Mouse (Mus musculus): ENCODE measurements at regions not wholly inside any gene's neighbourhood (a gene's known extent, or its start where the extent isn't known, plus 50 kb on each side); places are given as distances from the start of the nearest gene placed in this dataset.

GRCm38 (mm10) chr2:144123395-144124034 lies 90.7 kb downstream of the Banf2 start:
- DNase-seq = no peak

DNA sequence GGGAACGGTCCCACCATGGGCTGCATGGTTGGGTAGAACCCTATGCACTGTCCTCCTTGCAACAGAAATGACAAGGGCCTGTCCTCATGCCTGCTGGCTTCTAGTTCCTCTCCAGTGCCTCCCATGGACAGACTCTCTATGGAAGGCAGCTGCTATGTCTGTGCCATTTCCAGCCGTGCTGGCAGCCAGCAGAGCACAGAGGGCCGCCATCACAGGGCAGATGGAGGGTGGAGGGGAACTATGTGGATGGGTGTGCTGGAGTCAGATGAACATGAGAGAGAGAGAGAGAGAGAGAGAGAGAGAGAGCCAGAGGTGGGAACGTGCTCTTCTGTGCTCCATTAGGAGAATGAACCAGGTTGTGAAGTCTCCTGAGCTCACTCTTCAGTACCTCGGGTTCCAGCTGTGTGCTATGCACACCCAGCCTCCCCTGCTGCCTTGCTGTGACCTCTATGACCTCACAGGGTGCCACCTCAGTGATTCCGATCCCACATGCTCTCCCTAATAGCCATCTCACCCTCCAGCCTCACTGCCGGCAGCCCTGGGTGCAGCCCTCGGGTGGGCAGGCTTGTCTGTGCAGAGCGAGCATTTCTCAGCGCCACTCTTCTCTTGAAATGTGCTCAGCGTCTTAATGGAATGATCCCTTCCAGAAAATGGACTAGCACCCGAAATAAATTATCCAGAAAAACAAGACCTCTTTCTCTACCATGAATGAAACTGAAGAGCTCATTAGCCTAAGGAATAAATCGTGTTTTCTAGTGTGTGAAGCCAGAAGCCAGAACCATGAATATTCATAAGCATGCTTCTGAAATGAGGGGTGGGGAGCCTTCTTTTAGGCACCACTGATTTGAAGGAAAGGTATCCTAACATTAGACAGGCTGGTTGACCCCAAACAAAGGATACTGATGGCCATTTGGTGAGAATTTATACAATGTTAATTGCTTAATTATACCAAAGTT lies 94.5 kb downstream of the Banf2 start:
- no peak for DNase-seq

DNA sequence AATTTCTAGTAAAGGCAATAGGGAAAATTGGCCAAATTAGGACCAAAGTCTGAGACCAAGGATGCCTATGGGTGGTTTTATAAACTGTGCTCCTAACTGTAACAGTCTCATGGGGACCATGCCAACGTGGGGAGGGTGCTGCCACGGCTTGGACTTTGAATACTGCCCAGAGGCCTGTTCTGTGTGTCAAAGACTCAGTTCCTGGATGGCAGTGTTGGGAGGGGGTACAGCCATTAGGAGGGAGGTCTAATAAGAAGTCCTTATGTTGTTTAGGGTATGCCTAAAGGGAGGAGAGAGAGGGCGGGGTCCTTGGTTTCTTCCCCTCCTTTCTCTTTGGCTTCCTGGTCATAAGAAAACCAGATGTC lies 95.2 kb downstream of the Banf2 start:
- DNase-seq = peak; percentile 53 to 76

- peak; percentile 54 to 64 for DNase-seq
These were observed 95.7 kb downstream of the Banf2 start for GRCm38 (mm10) chr2:144128527-144128926.

DNA sequence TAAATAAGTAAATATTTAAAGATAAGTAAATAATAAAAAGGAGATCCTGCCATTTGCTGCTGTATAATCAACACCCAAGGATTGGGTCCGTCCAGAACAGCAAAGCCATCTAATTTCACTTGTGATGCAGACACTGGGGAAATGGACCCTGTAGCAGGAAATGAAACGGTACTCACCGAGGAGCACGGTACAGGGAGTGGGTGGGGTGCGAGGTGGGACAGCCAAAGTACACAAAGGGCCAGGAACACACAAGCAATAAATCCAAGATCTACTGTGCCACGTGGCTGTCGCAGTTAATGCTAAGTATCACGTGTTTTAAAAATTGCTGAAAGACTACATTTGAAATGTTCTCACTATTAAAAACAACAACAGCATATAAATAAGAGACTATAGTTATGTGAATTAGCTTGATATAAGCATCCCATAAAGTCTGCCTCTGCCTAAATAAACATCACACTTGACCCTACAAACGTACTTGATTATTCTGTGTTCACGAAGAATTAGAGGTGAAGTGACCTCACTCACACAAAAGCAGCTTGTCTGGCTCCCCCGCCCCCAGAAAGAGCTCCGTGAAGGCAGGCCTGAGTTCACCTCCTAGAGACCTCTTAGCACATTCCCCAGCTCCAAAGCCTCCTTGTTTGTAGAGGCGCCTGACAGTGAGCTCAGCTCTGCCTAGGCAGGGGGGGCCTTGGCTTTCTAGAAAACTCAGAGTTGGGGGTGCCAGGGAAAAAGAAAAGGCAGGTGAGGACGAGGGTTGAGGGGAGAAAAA lies 101.1 kb downstream of the Banf2 start:
- no peak for DNase-seq

GRCm38 (mm10) chr2:144134575-144134958 lies 101.7 kb downstream of the Banf2 start:
- no peak for DNase-seq

DNA sequence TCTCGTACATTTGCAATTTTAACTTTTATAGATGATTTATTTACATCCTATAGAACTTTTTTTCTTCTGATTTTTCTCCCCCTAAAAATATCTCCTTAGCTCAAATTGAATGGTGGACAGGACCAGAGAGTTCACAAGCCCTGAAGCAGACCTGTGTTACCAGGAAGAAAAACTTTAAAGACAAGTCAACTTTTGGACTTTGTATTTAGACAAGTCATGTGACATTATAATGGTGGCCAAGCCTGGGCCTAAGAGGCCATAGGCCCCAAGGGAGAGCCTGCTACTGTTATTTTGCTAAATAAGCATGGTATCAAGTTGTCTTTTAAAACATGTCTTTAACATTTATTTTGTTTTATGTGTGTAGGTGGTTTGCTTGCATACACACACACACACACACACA lies 102.7 kb downstream of the Banf2 start:
- no peak for DNase-seq

- DNase-seq = no peak
These were observed 110.9 kb downstream of the Banf2 start for GRCm38 (mm10) chr2:144143620-144144384.

DNA sequence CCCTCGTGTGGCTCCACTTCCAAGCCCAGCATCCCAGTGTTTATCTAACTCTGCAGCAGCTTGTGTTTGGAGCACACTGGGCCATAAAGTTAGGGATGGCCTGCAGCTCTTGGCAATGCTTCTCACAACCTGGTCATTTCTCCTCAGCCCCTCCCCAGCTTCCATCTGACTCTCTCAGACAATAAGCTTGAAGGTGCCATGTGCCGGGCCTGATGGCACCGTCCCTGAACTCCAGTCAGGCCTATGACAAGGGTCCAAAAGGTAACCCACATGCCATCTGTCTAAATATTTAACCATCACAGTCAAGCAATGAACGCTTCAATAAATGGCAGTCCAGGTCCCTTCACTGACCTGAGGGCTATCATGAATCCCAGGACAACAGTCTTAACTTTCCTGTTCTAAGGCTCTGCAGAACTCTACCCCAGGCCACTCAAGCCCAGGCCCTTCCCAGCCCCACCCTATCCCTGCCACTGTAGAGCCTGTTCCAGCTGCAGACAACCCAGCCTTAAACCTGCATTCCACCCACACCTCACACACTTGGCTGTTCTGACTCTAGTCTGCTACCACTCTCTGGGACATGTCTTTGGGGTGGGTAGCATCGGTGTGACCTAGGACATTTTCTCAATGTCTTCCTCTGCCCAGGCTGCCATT lies 111.8 kb downstream of the Banf2 start:
- peak in 1 of 2 experiments; percentile 17 for DNase-seq

DNA sequence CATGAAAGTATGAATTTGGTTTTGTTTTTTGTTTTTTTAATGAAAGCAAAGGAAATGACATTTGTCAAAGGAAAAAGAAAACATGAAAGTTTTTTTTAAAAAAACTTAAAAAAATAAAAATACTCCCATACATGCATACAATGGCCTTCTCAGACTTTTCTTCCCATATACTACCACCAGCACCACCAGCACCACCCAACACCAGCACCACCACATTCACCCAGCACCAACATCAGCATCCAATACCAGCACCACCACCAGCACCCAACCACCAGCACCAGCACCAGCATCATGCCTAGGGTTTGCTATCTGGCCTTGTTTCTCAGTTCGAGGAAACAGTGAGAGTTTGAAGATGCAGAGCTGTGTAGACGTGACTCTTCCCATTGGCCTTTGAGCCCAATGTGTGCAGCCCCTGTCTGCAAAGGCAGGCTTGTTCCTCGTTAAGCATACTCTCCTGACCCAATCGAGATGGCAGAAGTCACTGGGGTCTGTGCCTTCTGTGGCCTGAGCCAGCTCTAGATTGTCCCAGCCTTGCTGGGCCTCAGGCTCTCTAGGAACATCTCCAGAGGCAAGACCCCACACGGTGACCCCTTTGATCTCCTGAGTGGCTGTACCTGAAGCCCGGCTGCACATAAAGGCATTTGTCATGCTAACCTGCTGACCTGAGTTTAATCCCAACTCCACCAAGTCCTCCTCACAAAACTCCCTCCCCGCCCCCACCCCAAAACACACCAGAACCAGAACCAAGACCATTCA lies 113.8 kb upstream of the Mgme1 start:
- DNase-seq = no peak

- no peak for DNase-seq
These were observed 113.1 kb upstream of the Mgme1 start for GRCm38 (mm10) chr2:144157343-144157742.

DNA sequence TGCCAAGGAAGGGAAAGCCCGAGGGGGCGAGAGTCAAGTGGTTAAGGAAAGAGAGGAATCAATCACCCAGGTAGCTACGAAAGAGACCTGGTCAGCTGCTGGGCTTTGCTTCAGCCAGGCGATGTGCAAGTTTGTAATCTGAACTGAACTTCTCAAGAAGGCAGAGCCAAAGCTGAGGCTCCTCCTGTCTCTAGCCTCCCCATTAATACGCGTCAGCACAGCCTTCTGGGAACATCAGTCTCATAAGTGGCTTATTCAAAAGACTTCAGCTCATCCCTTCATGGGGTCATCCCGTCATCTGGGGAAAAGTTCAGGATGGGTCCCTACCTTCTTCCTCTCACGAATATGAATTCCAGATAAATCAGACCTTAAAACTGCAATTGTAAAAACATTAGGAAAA lies 112.2 kb upstream of the Mgme1 start:
- DNase-seq = no peak

DNA sequence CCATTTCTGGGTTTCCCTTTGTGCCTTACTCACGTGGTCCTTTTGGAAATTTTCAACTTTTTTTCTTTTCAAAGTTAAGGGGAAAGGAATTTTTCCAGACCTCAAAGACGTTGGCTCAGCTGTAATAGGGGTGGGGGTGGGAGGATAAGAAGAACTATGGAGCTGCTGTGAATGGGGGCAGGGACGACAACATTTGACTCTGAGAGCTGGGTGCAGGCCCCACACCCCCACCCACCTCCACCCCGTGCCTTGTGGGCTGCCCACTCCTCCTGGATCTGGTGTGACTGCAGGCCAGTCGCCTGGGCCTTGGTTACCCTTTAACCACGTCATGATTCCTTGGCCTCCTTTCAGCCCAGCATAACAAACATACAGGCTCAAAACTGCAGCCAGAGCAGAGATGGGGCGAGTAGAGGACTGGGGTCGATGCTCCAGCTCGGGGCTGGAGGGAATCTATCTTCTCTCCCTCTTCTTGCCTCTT lies 110.6 kb upstream of the Mgme1 start:
- DNase-seq = peak; percentile 75 to 76

DNA sequence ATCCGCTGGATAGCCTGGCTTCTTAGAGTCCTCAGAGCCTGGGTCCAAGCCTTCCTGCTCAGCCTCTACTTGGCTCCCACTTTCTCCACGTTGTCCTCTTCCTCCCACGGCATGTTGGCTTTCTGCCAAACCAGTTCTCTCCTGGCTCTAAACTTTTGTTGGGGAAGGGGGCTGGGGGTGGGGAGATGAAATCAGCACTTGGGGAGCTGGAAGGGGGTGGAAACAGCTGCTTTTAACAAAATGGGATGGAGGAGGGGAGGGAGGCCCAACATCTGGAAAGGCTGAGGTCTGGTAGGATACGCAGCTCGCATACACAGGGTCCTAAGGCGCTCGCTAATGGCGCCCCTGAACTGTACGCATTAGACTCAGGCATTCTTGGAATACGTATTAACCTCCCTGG lies 110.0 kb upstream of the Mgme1 start:
- DNase-seq = peak in 1 of 2 experiments; percentile 22

GRCm38 (mm10) chr2:144161852-144162251 lies 108.6 kb upstream of the Mgme1 start:
- DNase-seq = no peak

- peak; percentile 46 to 56 for DNase-seq
These were observed 106.4 kb upstream of the Mgme1 start for GRCm38 (mm10) chr2:144164102-144164501.

DNA sequence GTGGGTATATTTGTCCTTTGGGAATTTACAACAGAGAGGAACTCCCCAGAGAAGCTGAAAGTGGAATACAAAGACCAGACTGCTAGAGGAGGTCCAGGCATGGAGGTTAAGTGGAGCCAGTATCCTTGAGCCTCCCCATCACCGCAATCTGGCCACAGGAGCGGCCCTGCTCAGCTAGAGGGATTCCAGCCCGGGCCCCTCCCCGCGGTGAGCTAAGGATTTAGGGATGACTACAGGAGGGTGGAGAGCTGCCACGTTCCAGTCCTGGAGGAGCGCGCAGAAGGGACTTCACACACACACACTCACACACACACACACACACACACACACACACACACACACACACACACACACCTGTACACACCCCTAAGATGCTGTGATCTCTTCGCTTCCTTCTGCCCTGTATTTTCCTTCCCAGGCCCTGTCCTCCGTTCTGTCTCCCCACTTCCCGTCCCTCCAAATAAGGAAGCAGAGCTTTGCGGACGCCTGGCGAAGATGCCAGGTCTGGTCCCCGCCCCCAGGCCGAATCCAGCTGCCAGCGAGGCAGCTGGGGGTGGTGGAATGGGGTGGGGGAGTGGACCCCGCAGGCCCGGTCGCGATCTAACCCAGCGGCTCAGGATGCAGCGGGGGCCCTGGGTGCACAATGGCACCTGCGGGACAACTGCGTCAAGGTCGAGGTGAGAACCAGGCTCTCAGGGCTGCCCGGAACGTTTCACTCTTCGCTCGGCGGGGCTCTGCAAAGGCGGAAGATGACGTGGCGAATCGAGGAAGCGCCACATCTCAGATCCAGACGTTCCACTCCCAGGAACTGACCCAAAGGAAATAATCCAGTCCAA lies 105.3 kb upstream of the Mgme1 start:
- DNase-seq = peak; percentile 83

DNA sequence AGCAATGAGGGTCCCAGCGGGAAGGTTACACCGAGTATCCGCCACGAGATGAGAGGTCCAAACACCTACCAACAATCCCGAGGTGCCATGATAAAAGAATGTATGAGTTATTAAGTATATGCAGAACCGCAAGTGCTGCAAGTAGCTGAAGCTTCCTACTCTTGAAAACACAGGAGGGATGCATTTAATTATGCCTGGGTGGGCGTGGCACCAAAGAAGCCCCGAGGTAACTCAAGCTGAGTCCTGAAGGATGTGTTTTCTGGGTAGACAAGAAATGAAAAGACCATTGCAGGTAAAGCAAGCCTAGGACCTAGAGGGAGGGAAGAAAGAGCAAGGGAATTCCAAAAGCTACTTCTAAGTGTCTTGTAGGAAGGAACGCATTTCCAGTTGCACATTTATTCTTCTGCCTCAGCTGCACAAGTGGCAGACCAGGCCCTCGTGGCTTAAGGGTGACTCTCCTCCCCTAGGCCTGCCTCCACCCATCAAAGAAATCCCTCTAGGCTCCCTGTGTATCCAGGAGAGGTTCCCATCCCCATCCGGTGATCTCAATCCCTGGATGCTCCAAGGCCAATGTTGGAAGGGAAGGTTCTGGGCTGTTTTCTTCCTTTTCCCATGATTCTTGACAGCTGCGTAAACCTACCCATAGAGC lies 104.2 kb upstream of the Mgme1 start:
- no peak for DNase-seq

- no peak for DNase-seq
These were observed 100.8 kb upstream of the Mgme1 start for GRCm38 (mm10) chr2:144169576-144170178.

Measured in kidney, postnatal 36 days (tissue).